Mouse (Mus musculus) stomach, postnatal 0 days (tissue): Measurements from ENCODE around the gene Tctex1d2. TPM values are rescaled to one million over a fixed set of nuclear protein-coding genes. Genes with fewer than 3 reads are reported as not detected.

ENCODE experiments used
- ATAC-seq: fragments of 200-750 bp; cut with Nextera tagmentation; 2 replicates; pipeline ENCODE4 v1.8.0; 2017; ENCODE audit not compliant: low FRiP score, low TSS enrichment
- DNase-seq: peaks from one replicate; pipeline ENCODE4 v3.0.0-alpha.2; 2016; ENCODE audit warnings: low spot score
- H3K27ac ChIP-seq: fragments of 300-500 bp; sonication (generic); replicated peaks from 2 replicates; pipeline ENCODE4 v1.5.1; 2014; ENCODE audit warnings: mild to moderate bottlenecking, control low read depth
- H3K27me3 ChIP-seq: fragments of 300-500 bp; sonication (generic); 2 replicates; pipeline ENCODE4 v1.6.1; 2014; ENCODE audit warnings: low read length; ENCODE audit not compliant: control insufficient read depth, insufficient read depth
- H3K36me3 ChIP-seq: fragments of 300-500 bp; sonication (generic); 2 replicates; pipeline ENCODE4 v1.6.1; 2014; ENCODE audit warnings: low read length, mixed read lengths; ENCODE audit not compliant: control insufficient read depth, insufficient read depth
- H3K4me1 ChIP-seq: fragments of 300-500 bp; sonication (generic); replicated peaks from 2 replicates; pipeline ENCODE4 v1.6.1; 2014; ENCODE audit warnings: antibody characterized with exemption; ENCODE audit not compliant: control insufficient read depth, insufficient read depth
- H3K4me2 ChIP-seq: fragments of 300-500 bp; sonication (generic); replicated peaks from 2 replicates; pipeline ENCODE4 v1.6.1; 2014; ENCODE audit warnings: low read depth, mild to moderate bottlenecking, control low read depth, moderate library complexity
- H3K4me3 ChIP-seq: fragments of 300-500 bp; sonication (generic); 2 replicates; pipeline ENCODE4 v1.5.1; 2014; ENCODE audit warnings: low read depth, low read length, control low read depth
- H3K9ac ChIP-seq: fragments of 300-500 bp; sonication (generic); 2 replicates; pipeline ENCODE4 v1.6.1; 2014; ENCODE audit warnings: mild to moderate bottlenecking, low read length, control low read depth, mixed read lengths
- H3K9me3 ChIP-seq: fragments of 300-500 bp; sonication (generic); 2 replicates; pipeline ENCODE4 v1.6.1; 2016; ENCODE audit warnings: low read length; ENCODE audit not compliant: control insufficient read depth
- CTCF ChIP-seq: IDR thresholded peaks from 2 replicates; pipeline ENCODE4 v1.5.1; 2016; ENCODE audit warnings: antibody characterized with exemption, low read depth, mild to moderate bottlenecking, moderate library complexity
- EP300 ChIP-seq: optimal IDR thresholded peaks from 2 replicates; pipeline ENCODE3; 2016; ENCODE audit warnings: antibody characterized with exemption
- WGBS: fragments of 180-500 bp; shearing (Covaris S2); extraction: QIAGEN DNeasy Blood & Tissue Kit; methylation state at CpG from one replicate; pipeline ENCODE4 v1.1.7; 2014; 5-methylcytosine and 5-hydroxymethylcytosine counted together
- polyA plus RNA-seq: library from polyadenylated mRNA; unstranded; fragments of >200 nt; fragmentation: Nextera tagmentation; extraction: Ambion mirVana; gene quantifications from 2 replicates; pipeline ENCODE4 v1.2.1, GENCODE M21; 2015

Tctex1d2 gene
- polyA plus RNA-seq, 1 experiment from 2014 or later, result 26.3 TPM

DNA sequence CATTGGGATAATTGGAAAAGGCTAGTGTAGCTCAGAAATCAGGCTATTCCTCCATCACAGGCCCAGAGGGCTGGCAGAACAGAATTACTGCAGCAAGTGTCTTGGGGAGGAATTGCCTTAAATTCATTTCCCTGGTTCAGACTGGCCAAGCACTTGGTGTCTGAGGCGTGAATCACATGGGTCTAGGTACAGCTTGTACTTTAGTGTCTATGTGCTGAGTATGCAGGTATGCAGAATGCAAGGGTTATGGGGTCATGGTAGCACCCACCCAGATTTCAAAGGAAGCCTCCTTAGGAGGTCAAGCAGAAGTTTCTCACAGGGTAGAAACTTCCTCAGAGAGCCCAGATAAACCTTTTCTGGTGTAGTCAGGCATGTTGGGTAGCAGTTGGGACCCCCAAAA is 26.1 kb downstream of the Tctex1d2 start:
- no peak overlapping the region for H3K4me3 ChIP-seq
- H3K27ac ChIP-seq, result no peak overlapping the region
- ATAC-seq (no peak), DNase-seq (no peak)
- H3K4me1 ChIP-seq, result no peaks in the 10 kb centered on the region
- WGBS, result 88% methylated on average over 1 of the region's 1 CpGs
- H3K9me3 ChIP-seq, result no peaks in the 10 kb centered on the region
- no peaks in the 10 kb centered on the region for H3K36me3 ChIP-seq
- H3K4me2 ChIP-seq, result no peak overlapping the region
- H3K27me3 ChIP-seq, result no peaks in the 10 kb centered on the region
- TF ChIP-seq EP300 (no peak), CTCF (no peak)
- H3K9ac ChIP-seq, result no peak overlapping the region

DNA sequence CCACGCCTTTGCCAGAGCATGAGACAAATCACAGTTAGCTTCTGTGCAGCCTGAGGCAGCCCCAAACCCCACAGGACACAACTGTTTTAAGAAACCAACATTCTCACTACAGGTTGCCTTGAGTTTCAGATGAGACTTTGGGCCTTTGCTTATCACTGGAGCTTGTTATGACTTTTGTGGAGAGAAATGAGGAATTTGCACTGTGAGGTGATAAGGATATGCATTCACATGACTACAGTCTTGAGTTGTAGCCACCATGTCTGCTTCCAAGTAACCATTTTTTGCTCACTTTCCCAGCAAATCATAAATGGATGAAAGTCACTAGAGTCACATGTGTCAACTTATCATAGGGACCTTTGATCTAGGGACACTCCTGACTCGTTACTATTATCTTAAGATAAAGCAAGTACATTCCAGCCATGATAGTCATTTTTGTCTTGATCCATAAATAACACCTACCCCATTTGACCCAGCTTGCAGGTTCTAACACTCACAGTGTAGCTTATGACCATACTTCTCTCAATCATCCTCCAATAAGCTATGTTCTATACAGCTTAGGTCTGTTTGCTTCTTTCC is 27.1 kb downstream of the Tctex1d2 start:
- WGBS, result 67% methylated on average over 2 of the region's 2 CpGs
- no peak for DNase-seq
- TF ChIP-seq CTCF (no peak), EP300 (no peak)
- Histone ChIP-seq H3K27ac (no peak overlapping the region), H3K4me3 (no peak overlapping the region), H3K4me1 (no peaks in the 10 kb centered on the region), H3K9me3 (no peaks in the 10 kb centered on the region), H3K36me3 (no peaks in the 10 kb centered on the region), H3K9ac (no peak overlapping the region), H3K4me2 (no peak overlapping the region), H3K27me3 (no peaks in the 10 kb centered on the region)
- ATAC-seq, result no peak

- H3K4me1 ChIP-seq, result no peaks in the 10 kb centered on the region
- H3K4me3 ChIP-seq, result no peak overlapping the region
- peak overlapping the region; percentile 77 for H3K27ac ChIP-seq
- H3K9ac ChIP-seq, result no peak overlapping the region
- H3K4me2 ChIP-seq, result no peak overlapping the region
- no peak for TF ChIP-seq CTCF
- TF ChIP-seq EP300, result no peak
- H3K9me3 ChIP-seq, result no peaks in the 10 kb centered on the region
- no peaks in the 10 kb centered on the region for H3K27me3 ChIP-seq
- WGBS, result 56% methylated on average over 3 of the region's 3 CpGs
- peaks cover 7% of the 10 kb centered on the region for H3K36me3 ChIP-seq
- peak; percentile 58 for DNase-seq
- ATAC-seq, result peak; percentile 81
These were observed 30.2 kb downstream of the Tctex1d2 start for GRCm38 (mm10) chr16:32449665-32450064.

- 94% methylated on average over 2 of the region's 2 CpGs for WGBS
- no peak for DNase-seq
- peak overlapping the region; percentile 77 for H3K27ac ChIP-seq
These were observed 30.6 kb downstream of the Tctex1d2 start for GRCm38 (mm10) chr16:32450133-32450532.

DNA sequence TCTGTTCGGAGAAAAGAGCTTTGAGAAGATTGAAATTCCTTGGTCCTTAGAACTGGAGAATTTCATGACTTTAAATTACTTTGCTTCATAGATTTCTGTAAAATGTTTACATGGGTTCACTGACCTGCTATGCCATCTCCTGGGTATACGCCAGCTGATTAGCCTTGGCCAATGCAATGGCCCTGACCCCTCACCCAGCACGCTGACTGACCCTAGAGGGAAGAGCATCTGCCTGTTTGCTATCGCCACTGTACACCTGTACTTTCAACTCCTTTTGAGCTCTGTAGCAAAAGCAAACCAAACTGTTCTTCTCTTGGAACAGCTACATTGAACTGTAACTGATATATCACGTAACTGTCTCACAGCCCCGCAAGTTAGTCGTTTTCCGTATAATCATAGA is 33.6 kb downstream of the Tctex1d2 start:
- Histone ChIP-seq H3K36me3 (peaks cover 9% of the 10 kb centered on the region), H3K4me2 (no peak overlapping the region), H3K9ac (no peak overlapping the region), H3K27ac (no peak overlapping the region), H3K27me3 (no peaks in the 10 kb centered on the region), H3K4me3 (no peak overlapping the region), H3K4me1 (no peaks in the 10 kb centered on the region), H3K9me3 (no peaks in the 10 kb centered on the region)
- no peak for ATAC-seq
- WGBS, result 88% methylated on average over 8 of the region's 8 CpGs
- no peak for DNase-seq
- TF ChIP-seq CTCF, result no peak
- no peak for TF ChIP-seq EP300

More at GRCm38 (mm10) chr16:32450133-32450532, 30.6 kb downstream of the Tctex1d2 start:
- TF ChIP-seq CTCF, result no peak
- TF ChIP-seq EP300, result no peak
- H3K9me3 ChIP-seq, result no peaks in the 10 kb centered on the region
- H3K4me1 ChIP-seq, result no peaks in the 10 kb centered on the region
- H3K9ac ChIP-seq, result no peak overlapping the region
- no peak overlapping the region for H3K4me2 ChIP-seq
- no peak overlapping the region for H3K4me3 ChIP-seq
- H3K36me3 ChIP-seq, result peaks cover 7% of the 10 kb centered on the region
- H3K27me3 ChIP-seq, result no peaks in the 10 kb centered on the region
- ATAC-seq, result no peak

GRCm38 (mm10) chr16:32454646-32455045 is 35.1 kb downstream of the Tctex1d2 start:
- TF ChIP-seq CTCF (no peak), EP300 (no peak)
- H3K4me1 ChIP-seq, result no peaks in the 10 kb centered on the region
- no peak for DNase-seq
- no peak overlapping the region for H3K9ac ChIP-seq
- no peak overlapping the region for H3K4me2 ChIP-seq
- no peak for ATAC-seq
- no peaks in the 10 kb centered on the region for H3K27me3 ChIP-seq
- H3K9me3 ChIP-seq, result no peaks in the 10 kb centered on the region
- no peak overlapping the region for H3K4me3 ChIP-seq
- WGBS, result 89% methylated on average over 5 of the region's 5 CpGs
- H3K36me3 ChIP-seq, result peaks cover 9% of the 10 kb centered on the region
- H3K27ac ChIP-seq, result no peak overlapping the region
